Mouse (Mus musculus) liver, postnatal 0 days (tissue): ENCODE data around the gene Gm47189.
"Not testable (repeated sequence)": the region's sequence is repeated elsewhere in the genome, so short reads cannot be mapped to it uniquely, and the experiment has no call there.

Experiments used
- CTCF ChIP-seq: sonication (generic); IDR thresholded peaks from 2 replicates; pipeline ENCODE4 v1.5.1; 2016; ENCODE audit warnings: antibody characterized with exemption, low read depth
- EP300 ChIP-seq: IDR thresholded peaks from 2 replicates; pipeline ENCODE4 v1.6.1; 2016; ENCODE audit warnings: antibody characterized with exemption, low read depth, mild to moderate bottlenecking

- not testable (repeated sequence) for TF ChIP-seq CTCF, EP300
These were observed 55.1 kb downstream of the Gm47189 start for GRCm38 (mm10) chr14:41717180-41717579.
